Mouse (Mus musculus): ENCODE results near the gene Fgfr1op2.

DNA sequence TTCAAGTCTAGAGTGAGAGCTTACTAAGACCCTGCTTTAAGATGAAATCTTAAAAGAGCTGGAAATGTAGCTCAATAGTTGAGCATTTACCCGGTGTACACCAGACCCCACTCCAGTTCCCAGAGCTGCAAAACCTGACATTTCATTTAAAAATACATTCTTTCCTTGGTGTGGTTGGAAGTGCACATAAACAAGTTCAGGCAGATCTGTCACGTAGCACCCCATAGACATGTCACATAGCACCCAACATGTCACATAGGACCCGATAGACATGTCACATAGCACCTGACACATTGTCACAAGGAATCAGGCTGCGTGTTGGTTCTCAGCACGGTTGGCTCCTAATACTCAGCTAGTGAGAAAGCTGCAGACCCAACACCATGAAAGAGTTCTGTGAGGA is 41.5 kb upstream of the Fgfr1op2 start:
- TF ChIP-seq SIN3A (IDR thresholded peaks at IDR 0.05; ENCODE audit: low read length) (no peak), CTCF (conservative IDR thresholded peaks at IDR 0.05 in 1 of 2, IDR thresholded peaks at IDR 0.05 in 1 of 2; ENCODE audit: low read depth in 2 of 2, low read length in 2 of 2) (no peak)

Measured in CH12.LX (cell line).